Mouse (Mus musculus) left cerebral cortex, postnatal 10 days (tissue): ENCODE results near the gene Opcml. TPM values are rescaled to one million over a fixed set of nuclear protein-coding genes. Genes with fewer than 3 reads are reported as not detected.
A peak's percentile ranks its signal among the peaks of the same experiment; 100 is the strongest.

ENCODE experiments used
- DNase-seq, 2 experiments: peaks; one replicate each; pipeline ENCODE4 v3.0.0; 2021 to 2022; ENCODE audit warnings: low spot score in 2 of 2, mixed read lengths in 1 of 2; ENCODE audit errors: extremely low spot score in 1 of 2
- intact Hi-C: fragments of 180-260 bp; cut with DNase I; formaldehyde crosslinking; loops from one replicate; pipeline ENCODE4 v1.15.1; 2025
- total RNA-seq, 2 experiments: library from RNA; stranded (reverse); gene quantifications; 2 replicates each; pipeline ENCODE4 v1.2.3; 2021

The Opcml gene
- total RNA-seq, 2 experiments from 2014 or later = 391 to 412 TPM

DNA sequence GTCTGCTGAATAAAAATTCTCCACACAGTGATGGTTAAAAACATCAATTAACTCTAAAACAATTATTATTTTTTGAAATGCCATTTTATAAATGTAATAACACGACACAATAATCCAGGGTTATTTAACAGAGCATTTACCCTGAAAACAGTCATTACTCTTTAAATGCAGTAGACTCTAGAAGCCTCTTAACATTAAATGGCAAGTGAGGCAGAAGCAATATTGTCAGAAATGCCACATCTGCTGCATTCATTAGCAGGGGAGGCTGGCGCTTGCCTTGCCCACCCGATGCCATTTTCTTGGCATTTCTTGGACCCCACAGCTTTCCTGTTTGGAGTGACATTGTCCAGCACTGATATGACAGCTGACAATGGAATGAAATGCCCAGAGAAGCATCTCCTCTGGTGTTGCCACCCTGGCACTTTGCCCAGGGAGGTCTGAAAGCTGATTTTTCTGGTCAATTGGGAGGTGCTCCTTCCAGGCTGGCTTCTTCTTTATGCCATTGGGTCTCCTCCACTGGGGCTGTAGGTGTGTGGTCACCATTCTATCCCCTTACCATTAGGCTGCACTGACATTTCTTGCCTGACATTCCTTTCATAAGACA, 649.7 kb downstream of the Opcml start:
- intact Hi-C loops = no loop called here
- DNase-seq = peak in 1 of 2 experiments; percentile 26

DNA sequence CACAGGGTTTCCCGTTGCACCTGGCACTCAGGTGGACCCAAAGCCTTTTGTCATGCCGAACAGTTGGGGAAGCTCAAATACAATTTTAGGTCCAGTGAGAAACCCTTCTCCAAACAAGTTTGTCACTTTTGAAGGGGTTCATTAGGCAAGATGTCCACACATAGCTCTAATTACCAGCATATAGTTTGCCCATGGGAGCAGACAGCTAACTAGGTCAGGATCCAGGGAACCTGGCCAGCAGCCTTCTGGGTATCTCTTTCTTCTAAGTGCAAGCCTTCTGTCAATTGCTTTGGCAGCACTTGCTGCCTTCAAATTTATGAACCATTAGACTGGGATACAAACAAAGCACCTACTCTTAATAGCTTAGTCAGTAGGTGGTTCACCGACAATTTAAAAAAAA, 653.9 kb downstream of the Opcml start:
- peak in 1 of 2 experiments; percentile 25 for DNase-seq
- intact Hi-C loops = no loop called here

DNA sequence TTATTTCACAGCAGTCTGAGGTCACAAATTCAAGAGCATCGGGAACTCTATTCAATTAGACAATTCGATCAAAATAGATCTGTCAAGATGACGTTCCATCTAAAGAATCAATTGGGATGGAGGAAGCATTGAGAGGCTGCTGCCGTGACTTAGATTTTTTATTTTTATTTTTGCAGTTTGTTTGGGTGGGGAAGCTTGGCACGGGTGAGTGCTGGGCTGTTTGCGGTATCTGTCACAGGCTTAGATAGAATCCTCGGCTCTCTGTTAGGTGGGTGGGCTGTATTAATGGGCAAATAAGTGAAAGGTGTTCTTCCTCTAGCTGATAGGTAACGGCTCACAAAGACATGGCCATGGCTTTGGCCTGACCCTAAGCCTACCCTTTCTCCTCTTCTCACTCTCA, 654.4 kb downstream of the Opcml start:
- DNase-seq = no peak
- intact Hi-C loops = no loop called here

DNA sequence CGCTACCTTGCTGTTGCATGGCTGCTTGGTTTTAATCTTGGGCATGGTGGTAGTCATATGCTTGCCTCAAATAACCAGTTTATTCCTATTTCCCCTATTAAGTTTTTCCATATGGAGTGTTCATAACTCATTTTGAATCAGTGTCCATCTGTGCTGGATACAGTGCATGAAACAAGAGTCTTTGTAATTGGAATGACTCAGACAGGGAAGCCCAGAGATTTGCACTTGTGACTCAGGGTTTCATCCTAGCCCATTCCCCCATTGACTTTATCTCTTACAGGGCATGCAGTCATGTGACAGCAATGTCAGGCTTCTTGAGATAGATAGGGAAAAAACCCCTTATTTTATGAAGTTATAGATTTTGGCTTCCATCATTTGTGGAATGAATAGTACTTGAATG, 655.3 kb downstream of the Opcml start:
- DNase-seq = no peak
- intact Hi-C loops = no loop called here

DNA sequence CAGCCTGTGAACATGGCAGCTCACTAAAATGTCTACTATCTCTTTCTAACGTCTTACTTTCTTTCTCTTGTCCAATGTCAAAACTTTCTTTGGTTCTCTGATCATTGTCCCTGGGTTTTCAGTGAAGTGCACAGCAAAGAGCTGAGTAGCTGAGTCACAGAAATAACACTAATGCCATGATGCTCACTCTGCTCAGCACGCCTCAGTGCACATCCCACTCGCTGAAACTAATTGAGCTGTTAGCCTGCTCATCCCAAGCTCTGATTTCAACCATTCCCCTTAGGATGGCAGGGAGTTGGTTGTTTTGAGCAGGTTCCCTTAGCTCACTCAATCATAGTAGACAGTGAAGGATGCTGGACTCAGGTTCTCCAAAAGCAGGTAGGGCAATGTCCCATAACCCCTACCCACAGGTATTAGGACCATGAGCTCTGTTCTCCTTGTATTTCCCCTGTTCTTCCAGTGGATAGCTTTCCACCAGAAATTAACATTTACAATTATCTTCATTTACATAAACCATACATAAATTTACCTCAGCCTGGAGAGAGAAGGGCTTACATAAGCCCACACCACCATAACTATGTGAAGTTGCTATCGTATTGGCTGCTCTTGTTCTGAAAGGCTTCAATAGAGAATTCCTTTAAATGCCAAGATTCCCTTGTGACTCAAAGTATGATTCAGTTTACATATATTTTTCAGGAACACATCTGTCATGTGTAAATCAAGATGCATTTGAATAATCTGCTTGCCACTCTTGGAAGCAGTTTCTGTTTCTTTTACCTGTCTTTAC, 655.9 kb downstream of the Opcml start:
- intact Hi-C loops = no loop called here
- no peak for DNase-seq

DNA sequence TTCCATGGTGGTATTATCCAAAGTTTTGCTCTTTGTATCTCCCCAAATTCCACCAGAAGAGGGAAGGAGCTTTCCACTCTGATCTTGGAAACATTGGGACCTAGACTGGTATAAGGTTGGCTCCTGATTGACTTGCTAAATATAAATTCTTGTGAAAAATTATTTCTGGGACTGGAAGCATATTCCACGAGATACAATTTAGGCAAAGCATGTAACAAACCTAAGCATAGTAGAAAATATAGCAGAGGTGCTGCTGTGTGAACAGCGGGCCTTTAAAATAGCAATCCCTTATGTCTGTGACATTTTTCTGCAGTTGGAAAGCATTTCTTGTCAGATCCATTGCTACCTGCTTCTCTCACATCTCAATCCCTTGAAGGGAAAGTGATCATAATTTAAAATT, 661.9 kb downstream of the Opcml start:
- no peak for DNase-seq
- intact Hi-C loops = no loop called here

DNA sequence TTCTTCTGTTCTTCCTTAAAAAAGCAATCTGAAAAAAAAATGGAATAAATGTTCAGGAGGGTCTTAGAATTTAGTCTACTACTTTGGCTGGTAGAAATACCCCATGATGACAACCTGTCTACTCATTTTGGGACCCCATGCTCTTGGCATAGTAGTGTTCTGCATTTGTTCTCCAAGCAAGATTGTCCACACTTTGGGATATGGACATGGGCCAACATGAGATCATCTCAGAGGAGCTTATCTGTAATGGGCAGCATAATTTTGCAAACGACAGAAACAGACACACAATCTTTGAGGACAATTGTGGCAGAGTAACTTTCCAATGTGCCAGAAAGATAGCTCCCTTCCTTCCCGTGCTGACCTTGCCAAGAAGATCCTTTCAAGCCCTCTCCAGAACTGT, 662.5 kb downstream of the Opcml start:
- no peak for DNase-seq
- intact Hi-C loops = no loop called here

DNA sequence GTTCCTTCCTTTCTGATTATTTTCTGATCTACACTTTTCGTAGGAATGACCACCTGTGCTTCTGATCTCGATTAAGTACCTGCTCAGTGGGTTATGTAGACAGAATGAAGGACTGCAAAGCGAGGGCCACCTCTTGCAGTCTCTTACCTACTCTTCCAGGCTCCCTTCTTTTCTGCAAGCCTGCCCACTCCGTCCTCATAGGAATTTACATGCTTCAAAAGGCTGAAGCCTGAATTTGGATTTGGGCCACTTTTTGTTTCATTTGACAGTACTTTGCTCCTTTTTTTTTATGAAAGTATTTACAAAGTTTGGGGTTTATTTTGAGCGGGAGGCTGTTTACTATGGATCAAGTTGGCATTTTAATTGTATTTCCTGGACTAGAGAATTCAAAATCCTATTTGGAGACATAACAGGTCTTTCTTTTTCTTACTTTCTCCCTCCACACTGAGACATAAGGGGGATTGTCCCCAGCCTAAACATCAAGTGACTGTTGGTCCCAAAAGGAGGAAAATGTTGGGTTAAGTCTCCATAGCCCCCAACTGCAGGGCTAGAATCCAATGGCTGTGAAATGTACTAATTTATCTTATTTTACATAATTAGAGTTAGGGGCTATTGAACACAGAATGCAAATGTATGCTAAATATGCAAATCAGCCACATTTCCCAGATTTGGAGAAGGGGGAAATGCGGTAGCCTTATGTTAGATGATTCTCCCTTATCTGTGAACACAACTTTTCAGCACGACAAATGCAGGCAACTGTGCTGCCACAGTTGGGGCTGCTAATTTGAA, 667.6 kb downstream of the Opcml start:
- intact Hi-C loops = no loop called here
- no peak for DNase-seq

DNA sequence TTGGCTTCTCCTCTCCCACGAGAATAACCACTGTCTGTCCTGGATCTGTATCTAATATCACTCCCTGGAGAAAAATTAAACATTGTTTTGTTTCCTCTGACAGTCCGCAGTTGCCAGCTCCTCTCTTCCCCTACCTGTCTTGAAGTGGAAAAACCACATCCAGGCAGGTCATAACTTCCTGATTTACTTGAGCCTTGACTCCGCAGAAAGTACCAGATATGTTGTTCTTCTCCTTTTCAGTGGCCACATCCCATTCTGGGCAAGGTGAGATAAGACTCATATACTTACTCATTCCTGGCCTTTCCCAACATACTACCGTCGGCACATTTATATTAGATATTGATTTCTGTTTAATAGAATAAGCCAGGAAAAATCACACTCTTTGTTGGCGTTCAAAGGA, 673.0 kb downstream of the Opcml start:
- no peak for DNase-seq
- intact Hi-C loops = no loop called here

DNA sequence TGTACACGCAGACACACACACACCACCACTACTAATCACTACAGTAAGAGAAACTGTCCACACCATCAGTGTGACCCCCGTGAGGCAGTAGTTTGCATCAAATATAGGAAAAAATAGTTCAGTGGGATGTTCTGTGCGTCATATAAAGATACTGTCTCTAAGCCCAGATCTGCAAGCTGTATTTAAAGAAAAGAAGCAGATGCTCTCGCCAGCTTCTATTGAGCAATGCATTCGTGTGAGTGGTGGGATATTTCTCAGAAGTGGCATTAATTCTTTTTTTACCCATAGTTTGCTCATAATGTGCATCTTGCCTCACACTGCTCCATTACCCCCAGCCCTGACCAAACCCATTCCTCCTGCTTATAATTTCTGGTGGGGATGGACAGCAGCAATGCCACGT, 678.8 kb downstream of the Opcml start:
- intact Hi-C loops = no loop called here
- DNase-seq = no peak

DNA sequence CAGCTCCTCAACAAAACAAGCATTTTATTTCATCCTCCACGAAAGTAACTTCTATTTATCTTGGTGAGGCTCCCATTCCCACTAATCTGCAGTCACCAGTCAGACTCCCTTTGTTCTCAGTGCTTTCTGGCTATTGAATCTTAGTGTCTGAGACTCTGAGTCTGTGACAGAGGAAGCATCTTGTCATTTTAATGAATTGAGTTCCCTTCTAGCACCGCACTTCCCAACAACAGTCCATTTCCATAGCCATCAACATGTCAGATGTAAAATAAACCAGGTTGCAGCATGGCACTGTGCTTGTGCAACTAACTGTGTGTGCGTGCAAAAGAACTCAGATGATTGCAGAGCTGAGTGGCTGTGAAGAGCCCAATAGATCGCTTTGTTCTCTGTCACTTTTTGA, 680.9 kb downstream of the Opcml start:
- DNase-seq = no peak
- intact Hi-C loops = no loop called here

DNA sequence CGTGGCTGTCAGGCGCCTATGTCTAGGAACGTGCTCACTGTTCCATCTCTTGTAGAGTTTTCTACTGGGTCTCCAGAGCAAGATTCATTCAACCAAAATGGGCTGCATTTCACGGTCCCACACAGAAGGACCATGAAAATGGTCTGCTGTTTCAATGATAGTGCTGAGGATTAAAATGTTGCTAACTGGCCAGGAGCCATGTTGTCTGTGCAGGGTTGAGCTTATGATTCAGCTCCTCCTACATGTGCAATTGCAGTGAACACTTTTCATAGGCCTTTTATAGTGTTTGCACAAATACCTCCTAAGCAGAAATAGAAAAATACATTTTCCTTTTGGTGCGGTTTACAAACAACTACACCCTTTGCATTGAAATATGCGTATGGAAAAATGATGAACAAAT, 684.0 kb downstream of the Opcml start:
- intact Hi-C loops = no loop called here

DNA sequence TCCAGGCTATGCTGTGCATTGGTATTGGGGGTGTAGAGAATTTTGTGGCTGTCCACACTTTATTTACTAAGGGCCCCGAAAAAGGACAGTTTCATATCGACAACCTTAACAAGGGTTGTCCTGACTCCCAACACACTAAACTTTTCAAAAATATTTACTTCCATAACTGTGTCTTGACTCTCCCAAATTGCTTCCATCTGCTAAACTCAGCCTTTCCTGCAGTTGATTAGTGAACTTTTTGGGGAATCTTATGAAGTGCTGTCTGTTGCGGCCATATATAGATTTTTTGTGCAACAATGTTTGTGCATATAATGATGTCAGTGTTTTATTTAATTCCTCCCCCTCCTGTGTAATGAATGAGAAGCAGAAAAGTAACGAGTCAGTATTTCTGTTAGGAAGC, 690.7 kb downstream of the Opcml start:
- intact Hi-C loops = no loop called here

More for the DNA sequence above, 684.0 kb downstream of the Opcml start:
- no peak for DNase-seq

DNA sequence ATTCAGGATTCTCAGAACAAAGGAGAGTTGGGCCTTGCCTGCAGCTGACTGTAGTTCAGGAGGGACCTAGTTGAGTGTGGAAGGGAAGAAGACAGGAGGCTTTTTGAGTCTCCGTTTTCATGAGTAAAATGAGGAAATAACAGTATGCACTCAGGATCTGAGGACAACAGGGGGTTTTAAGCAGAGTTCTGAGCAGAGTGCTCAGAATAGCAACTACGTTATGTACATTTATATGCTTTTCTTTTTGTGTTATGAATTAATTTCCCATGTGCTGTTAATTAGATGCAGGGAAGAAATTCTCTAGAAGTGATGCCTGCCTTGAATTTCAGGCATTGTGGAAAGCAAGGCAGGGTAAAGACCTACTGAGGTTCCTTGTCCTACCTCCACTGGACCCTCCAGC, 697.9 kb downstream of the Opcml start:
- DNase-seq = no peak
- intact Hi-C loops = no loop called here

More for the DNA sequence above, 690.7 kb downstream of the Opcml start:
- no peak for DNase-seq

DNA sequence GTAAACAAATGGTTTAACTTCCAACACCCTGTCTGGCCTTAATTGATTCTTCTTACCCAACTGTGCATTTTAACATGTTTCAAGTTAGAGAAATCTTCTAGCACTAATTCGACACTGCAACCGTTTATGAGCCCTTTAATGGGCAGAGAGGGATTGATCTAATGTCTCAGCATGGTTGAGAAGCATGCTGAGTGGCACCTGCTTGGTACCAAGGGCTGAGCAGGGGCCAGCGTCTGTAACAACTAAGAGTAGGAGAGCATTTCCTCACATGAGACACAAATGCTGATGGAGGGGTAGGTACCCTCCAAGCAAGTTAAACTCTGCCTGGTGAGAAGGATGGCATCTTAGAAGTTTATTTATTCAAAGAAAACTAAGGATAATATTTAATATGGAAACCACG, 699.3 kb downstream of the Opcml start:
- DNase-seq = no peak
- intact Hi-C loops = no loop called here

DNA sequence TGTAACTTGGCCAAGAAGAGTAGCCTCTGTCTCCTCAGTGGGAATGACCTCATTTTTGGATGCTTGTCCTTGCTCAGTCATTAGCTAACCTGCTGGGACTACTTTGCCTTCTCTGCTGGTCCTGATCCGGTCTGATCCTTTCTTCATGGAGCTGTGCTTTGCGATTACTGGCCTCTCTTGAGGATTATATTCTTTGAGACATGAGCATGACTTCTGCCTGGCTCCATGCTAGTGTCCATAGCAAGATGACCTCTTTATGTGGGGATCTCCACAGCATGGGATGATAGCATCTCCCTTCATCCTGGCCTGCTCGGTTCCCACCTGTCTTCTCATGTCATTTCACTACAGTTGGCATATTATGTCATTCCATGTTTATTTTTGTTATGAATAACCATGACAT, 699.8 kb downstream of the Opcml start:
- no peak for DNase-seq
- intact Hi-C loops = no loop called here

DNA sequence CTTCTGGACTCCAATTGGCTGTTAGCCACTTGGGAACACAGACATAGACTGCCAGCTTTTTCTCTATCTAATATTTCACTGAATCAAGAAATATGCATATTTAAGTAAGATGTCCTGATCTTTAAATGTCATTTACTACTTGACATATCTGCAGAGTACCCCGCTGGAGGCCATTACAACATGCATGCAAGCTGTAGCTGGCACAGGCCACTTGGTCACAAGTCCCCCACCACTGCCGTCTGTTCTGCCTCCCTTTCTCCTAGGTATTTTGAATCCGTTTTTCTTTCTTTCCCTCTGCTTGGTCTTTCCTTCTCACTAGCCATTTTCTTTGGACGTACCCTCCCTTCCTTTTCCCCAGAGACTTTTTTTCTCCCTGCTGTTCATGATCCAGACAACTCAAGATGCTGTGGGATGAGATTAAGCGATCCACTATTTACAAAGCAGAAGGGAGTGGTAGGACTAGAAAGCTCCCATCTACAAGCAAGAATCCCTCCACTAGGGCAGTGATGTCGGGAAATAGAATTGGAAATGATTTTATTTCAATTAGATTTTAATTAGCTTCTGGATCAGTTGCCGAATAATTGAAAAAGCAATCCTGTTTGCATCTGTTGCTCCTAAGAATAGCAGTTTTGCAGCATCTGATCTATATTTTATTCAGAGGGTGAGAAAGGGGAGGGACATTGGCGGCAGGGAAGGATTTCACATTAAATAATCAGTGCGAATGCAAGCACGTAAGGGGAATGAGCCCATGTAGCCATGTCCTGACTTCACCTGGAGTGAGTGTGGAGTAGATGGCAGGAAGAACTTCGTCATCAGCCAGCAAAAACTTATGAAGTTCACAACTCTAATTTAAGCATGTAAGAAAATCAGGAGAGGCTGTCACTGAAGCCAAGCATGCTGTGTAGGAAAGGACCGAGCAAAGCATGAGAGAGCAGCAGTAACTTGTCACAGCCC, 709.5 kb downstream of the Opcml start:
- intact Hi-C loops = no loop called here
- DNase-seq = peak in 1 of 2 experiments; percentile 55

DNA sequence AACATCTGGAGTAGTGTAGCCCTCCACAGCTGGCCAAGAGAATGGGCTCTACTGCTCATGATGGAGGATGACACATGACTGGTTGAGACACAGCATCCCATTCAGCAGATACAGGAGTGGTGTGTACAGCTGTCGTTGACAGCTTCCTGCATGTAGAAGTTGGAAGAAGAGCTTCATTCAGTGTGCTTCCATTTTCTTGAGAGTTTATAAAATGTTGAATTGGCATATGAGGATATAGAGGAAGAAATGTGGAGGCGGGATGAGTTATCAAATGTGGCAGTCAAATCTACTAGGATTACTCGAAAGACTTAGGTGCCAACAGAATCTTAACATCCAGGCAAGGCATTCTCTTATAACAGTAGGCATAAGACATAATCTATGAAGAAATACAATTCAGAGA, 723.3 kb downstream of the Opcml start:
- no peak for DNase-seq

DNA sequence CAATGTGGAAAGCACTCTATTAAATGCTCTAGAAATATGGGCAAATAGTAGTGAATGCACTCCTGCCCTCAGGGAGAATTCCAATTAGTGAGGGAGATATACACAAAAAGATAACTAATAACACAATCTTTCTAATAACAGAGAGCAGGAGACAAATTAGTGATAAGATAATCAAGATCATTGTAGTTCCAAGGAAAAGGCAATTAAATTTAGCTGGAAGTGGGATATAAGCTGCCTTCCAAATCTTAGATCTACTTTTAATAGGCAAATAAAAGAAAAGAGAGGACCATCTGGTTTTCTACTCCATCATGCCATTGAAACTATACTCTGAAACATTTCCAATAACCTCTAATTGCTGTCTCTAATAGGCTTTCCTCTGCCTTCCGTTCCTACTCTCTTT, 742.6 kb downstream of the Opcml start:
- intact Hi-C loops = no loop called here
- DNase-seq = no peak

More for the DNA sequence above, 723.3 kb downstream of the Opcml start:
- intact Hi-C loops = no loop called here
